Mouse (Mus musculus) forebrain, postnatal 0 days (tissue): ENCODE data around the gene Ttll12. TPM values are rescaled to one million over a fixed set of nuclear protein-coding genes. Genes with fewer than 3 reads are reported as not detected.

Source experiments
- ATAC-seq: fragments of 200-750 bp; cut with Nextera tagmentation; 2 replicates; pipeline ENCODE4 v1.8.0; 2017; ENCODE audit warnings: mild to moderate bottlenecking, moderate library complexity
- DNase-seq: peaks from one replicate; pipeline ENCODE4 v3.0.0-alpha.2; 2015
- H3K27ac ChIP-seq: fragments of 300-500 bp; sonication (generic); 2 replicates; pipeline ENCODE4 v1.5.1; 2014; ENCODE audit warnings: low read depth, mild to moderate bottlenecking, antibody characterized with exemption, low read length, moderate library complexity, mixed read lengths
- H3K27me3 ChIP-seq: fragments of 300-500 bp; sonication (generic); 2 replicates; pipeline ENCODE4 v1.6.1; 2014; ENCODE audit warnings: mild to moderate bottlenecking, low read length, mixed read lengths; ENCODE audit not compliant: insufficient read depth
- H3K36me3 ChIP-seq: fragments of 300-500 bp; sonication (generic); 2 replicates; pipeline ENCODE4 v1.6.1; 2014; ENCODE audit warnings: mild to moderate bottlenecking, moderate library complexity; ENCODE audit not compliant: insufficient read depth
- H3K4me1 ChIP-seq: fragments of 300-500 bp; sonication (generic); 2 replicates; pipeline ENCODE4 v1.6.1; 2014; ENCODE audit warnings: antibody characterized with exemption; ENCODE audit not compliant: insufficient read depth
- H3K4me2 ChIP-seq: fragments of 300-500 bp; sonication (generic); 2 replicates; pipeline ENCODE4 v1.6.1; 2014; ENCODE audit warnings: low read depth, mild to moderate bottlenecking, moderate library complexity
- H3K4me3 ChIP-seq: fragments of 300-500 bp; sonication (generic); 2 replicates; pipeline ENCODE4 v1.5.1; 2014; ENCODE audit warnings: low read depth, low read length, mixed read lengths
- H3K9ac ChIP-seq: fragments of 300-500 bp; sonication (generic); 2 replicates; pipeline ENCODE4 v1.6.1; 2014; ENCODE audit warnings: mild to moderate bottlenecking
- H3K9me3 ChIP-seq: fragments of 300-500 bp; sonication (generic); 2 replicates; pipeline ENCODE4 v1.6.1; 2016; ENCODE audit warnings: low read length
- CTCF ChIP-seq: sonication (generic); IDR thresholded peaks from 2 replicates; pipeline ENCODE4 v1.5.1; 2016; ENCODE audit warnings: antibody characterized with exemption, control low read depth, low read depth
- WGBS: fragments of 180-500 bp; shearing (Covaris S2); extraction: QIAGEN DNeasy Blood & Tissue Kit; methylation state at CpG from one replicate; pipeline ENCODE4 v1.1.7; 2014; 5-methylcytosine and 5-hydroxymethylcytosine counted together
- polyA plus RNA-seq: library from polyadenylated mRNA; unstranded; fragments of >200 nt; fragmentation: Nextera tagmentation; extraction: Ambion mirVana; gene quantifications from 2 replicates; pipeline ENCODE4 v1.2.1, GENCODE M21; 2015
- total RNA-seq: library from RNA; depleted of rRNA; stranded (reverse); fragments of >200 nt; gene quantifications from 2 replicates; pipeline ENCODE4 v1.2.3, GENCODE M21; 2014

Gene Ttll12
- total and polyA plus RNA-seq, 2 experiments from 2014 or later: 38.7 to 42.9 TPM

DNA sequence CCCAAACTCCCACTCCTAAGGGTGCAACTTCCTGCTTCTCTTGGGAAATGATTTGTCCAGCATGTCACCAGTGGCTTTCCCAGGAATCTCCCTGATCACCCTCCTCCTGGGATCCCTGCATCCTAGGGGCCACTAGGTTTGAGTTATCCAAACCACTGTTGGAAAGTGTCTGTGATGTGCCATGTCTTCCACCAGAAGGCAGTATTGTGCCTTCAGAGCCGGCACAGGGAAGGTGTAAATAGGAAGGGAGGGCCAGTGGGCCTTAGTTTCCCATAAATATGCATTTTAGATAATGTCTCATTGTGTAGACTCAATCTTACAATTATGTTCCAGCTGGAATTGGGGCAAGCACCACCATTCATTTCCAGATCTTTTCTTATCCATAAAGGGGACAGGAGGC lies 39.1 kb upstream of the Ttll12 start:
- no peaks in the 10 kb centered on the region for H3K9me3 ChIP-seq
- H3K27ac ChIP-seq: no peak overlapping the region
- peak; percentile 89 for TF ChIP-seq CTCF
- no peaks in the 10 kb centered on the region for H3K27me3 ChIP-seq
- no peak overlapping the region for H3K4me2 ChIP-seq
- peaks cover 4% of the 10 kb centered on the region; the same call in 1 of the 2 replicates for H3K36me3 ChIP-seq
- ATAC-seq (no peak), DNase-seq (peak; percentile 59)
- H3K4me1 ChIP-seq: no peaks in the 10 kb centered on the region
- WGBS: 3% methylated on average over 1 of the region's 1 CpGs
- H3K9ac ChIP-seq: no peak overlapping the region
- no peak overlapping the region for H3K4me3 ChIP-seq

DNA sequence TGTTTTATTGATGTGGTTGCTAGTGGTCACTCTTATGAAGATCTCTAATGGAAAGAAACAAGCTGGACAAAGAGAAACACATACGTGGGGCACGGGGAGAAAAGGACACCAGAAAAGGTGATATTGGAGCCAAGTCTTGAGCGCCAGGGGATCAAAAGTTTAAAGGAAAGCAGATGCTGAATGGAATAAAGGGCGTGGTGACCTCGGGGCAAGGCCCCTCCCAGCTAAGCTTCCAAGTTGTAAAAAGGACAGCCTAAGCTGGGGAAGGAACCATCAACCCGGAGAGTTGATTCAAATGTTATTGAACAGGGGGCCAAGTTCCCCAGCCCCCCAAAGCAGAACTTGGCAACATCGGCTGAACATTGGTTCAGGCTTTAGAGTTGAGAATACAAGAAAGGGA lies 36.1 kb upstream of the Ttll12 start:
- Histone ChIP-seq H3K4me3 (no peak overlapping the region), H3K36me3 (peaks cover 4% of the 10 kb centered on the region; the same call in 1 of the 2 replicates), H3K27ac (no peak overlapping the region), H3K27me3 (no peaks in the 10 kb centered on the region), H3K4me2 (no peak overlapping the region), H3K4me1 (no peaks in the 10 kb centered on the region), H3K9me3 (no peaks in the 10 kb centered on the region), H3K9ac (no peak overlapping the region)
- TF ChIP-seq CTCF: no peak
- DNase-seq: no peak
- 84% methylated on average over 7 of the region's 7 CpGs for WGBS
- no peak for ATAC-seq

DNA sequence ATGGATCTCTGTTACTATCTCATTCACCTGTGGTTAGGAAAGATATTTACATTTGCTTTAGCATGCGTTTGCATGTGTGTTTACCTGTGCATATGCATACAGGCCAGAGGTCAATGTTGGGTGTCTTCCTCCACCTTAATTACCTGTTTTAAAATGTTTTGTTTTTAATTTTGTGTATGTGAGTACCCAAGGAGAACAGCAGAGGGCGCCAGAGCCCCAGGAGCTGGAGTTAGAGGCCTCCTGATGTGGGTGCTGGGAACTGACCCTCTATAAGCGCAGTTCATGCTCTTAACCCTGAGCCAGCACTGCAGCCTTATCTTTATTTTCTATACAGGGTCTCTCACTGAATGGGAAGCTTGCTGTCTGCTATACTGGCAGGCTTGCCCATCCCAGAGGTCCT lies 34.8 kb upstream of the Ttll12 start:
- H3K27me3 ChIP-seq: no peaks in the 10 kb centered on the region
- H3K27ac ChIP-seq: no peak overlapping the region
- peaks cover 4% of the 10 kb centered on the region; the same call in 1 of the 2 replicates for H3K36me3 ChIP-seq
- ATAC-seq (no peak), DNase-seq (no peak)
- no peak for TF ChIP-seq CTCF
- no peak overlapping the region for H3K4me2 ChIP-seq
- H3K9me3 ChIP-seq: no peaks in the 10 kb centered on the region
- H3K4me1 ChIP-seq: no peaks in the 10 kb centered on the region
- no peak overlapping the region for H3K9ac ChIP-seq
- H3K4me3 ChIP-seq: no peak overlapping the region
- WGBS: 75% methylated on average over 3 of the region's 3 CpGs

DNA sequence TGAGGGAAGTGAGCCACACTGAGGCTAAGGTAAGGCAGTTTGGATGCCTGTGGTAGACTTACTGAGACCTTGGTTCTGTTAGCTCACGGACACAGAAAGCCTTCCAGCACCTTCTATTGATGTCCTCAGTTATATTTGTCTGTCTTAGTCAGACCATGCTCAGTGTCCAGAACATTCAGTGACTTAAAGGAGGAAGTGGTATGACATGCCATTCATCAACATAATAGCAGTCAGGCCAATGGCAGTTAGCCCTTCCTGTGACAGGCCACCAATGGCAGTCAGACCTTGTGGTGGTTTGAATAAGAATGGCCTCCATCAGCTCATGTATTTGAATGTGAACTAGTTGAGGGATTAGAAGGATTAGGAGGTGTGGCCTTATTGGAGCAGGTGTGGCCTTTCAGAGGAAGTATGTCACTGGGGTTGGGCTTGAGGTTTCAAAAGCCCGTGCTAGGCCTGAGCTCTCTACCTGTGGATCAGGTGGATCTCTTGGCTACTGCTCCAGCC lies 31.2 kb upstream of the Ttll12 start:
- Histone ChIP-seq H3K4me3 (no peak overlapping the region), H3K4me1 (no peaks in the 10 kb centered on the region), H3K27me3 (no peaks in the 10 kb centered on the region), H3K4me2 (no peak overlapping the region), H3K36me3 (peaks cover 7% of the 10 kb centered on the region; the same call in 1 of the 2 replicates), H3K9me3 (no peaks in the 10 kb centered on the region), H3K27ac (no peak overlapping the region), H3K9ac (no peak overlapping the region)
- TF ChIP-seq CTCF: no peak
- ATAC-seq (no peak), DNase-seq (no peak)
- WGBS: 96% methylated on average over 2 of the region's 2 CpGs

DNA sequence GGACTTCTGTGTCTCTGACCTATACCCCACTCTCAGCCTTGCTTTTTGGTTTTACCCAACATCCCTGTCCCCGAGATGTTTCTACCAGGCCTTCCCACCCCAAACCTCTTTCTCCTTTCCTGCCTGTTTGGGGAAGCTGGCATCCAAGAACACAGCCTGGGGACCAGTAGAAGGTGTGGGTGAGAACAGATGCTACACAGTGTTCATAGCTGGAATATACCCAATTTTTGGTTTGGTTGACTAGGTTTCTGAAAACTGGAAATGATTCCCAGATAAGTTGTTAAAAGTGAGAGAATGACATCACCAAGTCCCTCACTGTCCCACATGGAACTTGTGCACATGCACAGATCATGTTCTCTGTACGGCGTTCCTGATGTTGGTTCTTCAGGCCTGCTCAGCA lies 20.3 kb upstream of the Ttll12 start:
- DNase-seq (no peak), ATAC-seq (no peak)
- H3K4me3 ChIP-seq: no peak overlapping the region
- no peak overlapping the region for H3K27ac ChIP-seq
- H3K9me3 ChIP-seq: no peaks in the 10 kb centered on the region
- WGBS: 86% methylated on average over 3 of the region's 3 CpGs
- no peak overlapping the region for H3K9ac ChIP-seq
- H3K4me2 ChIP-seq: no peak overlapping the region
- no peak for TF ChIP-seq CTCF
- no peaks in the 10 kb centered on the region for H3K27me3 ChIP-seq
- H3K4me1 ChIP-seq: no peaks in the 10 kb centered on the region
- H3K36me3 ChIP-seq: peaks cover 34% of the 10 kb centered on the region

DNA sequence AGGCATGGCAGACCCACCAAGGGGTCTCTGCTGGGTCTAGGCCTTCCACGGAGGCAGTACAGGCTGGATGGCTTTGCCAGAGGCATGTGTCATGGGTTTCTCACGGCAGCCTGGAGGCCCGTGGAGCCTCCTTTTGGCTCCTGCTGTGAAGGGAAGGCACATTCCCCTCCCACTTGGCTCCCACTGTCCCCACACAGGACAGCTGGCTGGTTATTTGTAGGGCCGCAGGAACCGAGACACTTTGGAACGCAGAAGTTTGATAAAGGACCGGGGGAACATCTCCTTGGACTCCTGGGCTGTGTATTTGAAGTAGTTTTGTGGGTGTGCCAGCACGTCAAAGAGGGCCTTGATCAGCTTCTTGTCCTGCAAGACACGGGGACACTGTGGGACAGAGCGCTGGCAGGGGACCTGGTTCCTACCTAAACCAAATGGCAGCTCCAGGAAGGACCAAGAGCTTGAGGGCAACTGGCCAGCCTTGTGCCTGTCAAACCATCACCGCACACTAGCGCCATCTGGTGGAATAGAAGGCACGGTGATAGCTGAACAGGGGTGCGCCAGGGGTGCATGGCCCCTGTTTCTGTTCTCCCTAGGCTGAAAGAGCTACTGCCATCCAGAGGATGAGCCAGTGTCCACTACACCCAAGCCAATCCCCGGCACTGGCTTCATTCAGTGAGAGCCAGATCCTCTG lies 12.3 kb upstream of the Ttll12 start:
- H3K4me3 ChIP-seq: no peak overlapping the region
- WGBS: 51% methylated on average over 15 of the region's 15 CpGs
- peak; percentile 53 for ATAC-seq
- H3K27ac ChIP-seq: no peak overlapping the region
- H3K4me1 ChIP-seq: no peaks in the 10 kb centered on the region
- no peaks in the 10 kb centered on the region for H3K27me3 ChIP-seq
- no peak overlapping the region for H3K9ac ChIP-seq
- no peak overlapping the region for H3K4me2 ChIP-seq
- H3K36me3 ChIP-seq: peaks cover 11% of the 10 kb centered on the region; the same call in 1 of the 2 replicates
- DNase-seq: peak; percentile 71
- TF ChIP-seq CTCF: peak; percentile 83
- H3K9me3 ChIP-seq: no peaks in the 10 kb centered on the region

DNA sequence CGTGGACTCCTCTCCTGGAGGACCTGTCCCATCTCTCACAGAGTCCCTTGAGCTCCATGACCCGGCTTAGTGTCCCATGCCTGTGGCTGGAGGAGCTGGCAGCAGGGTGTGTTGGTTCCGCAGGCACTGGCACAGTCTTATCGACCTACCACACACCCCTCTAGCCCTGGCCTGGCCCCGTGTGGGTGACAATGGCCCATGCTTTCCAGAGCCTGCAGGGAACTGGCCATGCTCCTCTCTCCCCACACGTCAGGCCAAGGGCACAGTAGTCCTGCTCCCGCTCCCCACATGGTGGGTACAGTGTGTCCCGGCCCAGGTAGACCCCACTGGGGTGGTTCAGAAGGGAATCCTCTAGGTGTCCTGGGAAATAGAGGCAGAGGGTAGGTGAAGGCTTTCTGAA lies 11.7 kb upstream of the Ttll12 start:
- Histone ChIP-seq H3K27ac (no peak overlapping the region), H3K9ac (no peak overlapping the region), H3K4me1 (no peaks in the 10 kb centered on the region), H3K4me2 (no peak overlapping the region), H3K27me3 (no peaks in the 10 kb centered on the region), H3K9me3 (no peaks in the 10 kb centered on the region), H3K36me3 (0 out of 2 replicates have a peak, but pooled peaks cover 8% of the 10 kb centered on the region), H3K4me3 (no peak overlapping the region)
- DNase-seq (no peak), ATAC-seq (no peak)
- no peak for TF ChIP-seq CTCF
- WGBS: 87% methylated on average over 8 of the region's 8 CpGs
